Mouse (Mus musculus) testis, adult 2 months (tissue): ENCODE results near the gene Bmpr1b.

Source experiments
- CTCF ChIP-seq: fragments of 200-500 bp; IDR thresholded peaks from 2 replicates; pipeline ENCODE4 v1.5.1; 2012; ENCODE audit warnings: low read depth, mild to moderate bottlenecking, inconsistent platforms, low read length, moderate library complexity; ENCODE audit not compliant: control insufficient read depth, insufficient read depth, insufficient replicate concordance
- POLR2A ChIP-seq: fragments of 200-500 bp; IDR thresholded peaks from 2 replicates; pipeline ENCODE4 v1.6.1; 2012; ENCODE audit warnings: low read depth, mild to moderate bottlenecking, inconsistent platforms, low read length, moderate library complexity; ENCODE audit not compliant: control insufficient read depth

DNA sequence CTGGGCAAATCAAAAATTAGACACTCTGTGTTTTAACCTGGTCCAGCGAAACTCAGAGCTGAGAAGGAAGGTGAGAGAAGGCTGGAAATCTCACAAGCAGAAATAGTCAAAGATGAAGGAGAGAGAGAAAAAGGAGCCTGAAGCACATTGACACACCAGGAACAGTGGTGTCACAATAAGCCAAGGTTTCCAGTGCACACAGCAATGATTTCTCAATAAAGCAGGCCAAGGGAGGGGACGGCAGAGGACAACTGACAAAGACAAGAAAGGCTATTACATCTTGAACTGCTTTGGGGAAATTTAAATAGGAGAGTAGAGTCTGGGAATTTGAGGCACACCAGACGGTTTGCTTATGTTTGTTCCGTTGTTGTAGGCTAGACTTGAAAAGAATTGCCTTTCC is 314.9 kb downstream of the Bmpr1b start:
- no peak for TF ChIP-seq POLR2A
- no peak for TF ChIP-seq CTCF
